Mouse (Mus musculus) MEL (cell line): ENCODE results near the gene Hrh1. TPM values are rescaled to one million over a fixed set of nuclear protein-coding genes. Genes with fewer than 3 reads are reported as not detected.

Source experiments
- DNase-seq: peaks from one replicate; pipeline ENCODE4 v3.0.0; 2011; ENCODE audit warnings: low read depth, low spot score
- H3K27ac ChIP-seq: 2 replicates; pipeline ENCODE4 v1.5.1; 2012; ENCODE audit warnings: low read depth, mild to moderate bottlenecking, control low read depth, low read length, moderate library complexity; ENCODE audit not compliant: control insufficient read depth
- H3K27me3 ChIP-seq, 2 experiments: fragments of 150-350 bp in 1 of 2; sonication (generic) in 1 of 2; 2 replicates each; pipeline ENCODE4 v1.6.1; 2012; ENCODE audit warnings: low read length in 2 of 2, mild to moderate bottlenecking in 2 of 2, improper control_type of control experiment in 1 of 2, moderate library complexity in 1 of 2; ENCODE audit not compliant: insufficient read depth in 2 of 2, control insufficient read depth in 1 of 2
- H3K36me3 ChIP-seq, 2 experiments: 2 replicates each; pipeline ENCODE4 v1.6.1; 2012 to 2014; ENCODE audit warnings: low read length in 2 of 2, improper control_type of control experiment in 1 of 2, inconsistent platforms in 1 of 2, mild to moderate bottlenecking in 1 of 2; ENCODE audit not compliant: insufficient read depth in 2 of 2, control insufficient read depth in 1 of 2
- H3K4me1 ChIP-seq, 2 experiments: fragments of 150-350 bp in 1 of 2; sonication (generic) in 1 of 2; 2 replicates each; pipeline ENCODE4 v1.6.1; 2012; ENCODE audit warnings: low read length in 2 of 2, improper control_type of control experiment in 1 of 2, mild to moderate bottlenecking in 1 of 2; ENCODE audit not compliant: insufficient read depth in 2 of 2, control insufficient read depth in 1 of 2
- H3K4me3 ChIP-seq, 2 experiments: fragments of 150-350 bp in 1 of 2; sonication (generic) in 1 of 2; 2 replicates each; pipeline ENCODE4 v1.5.1; 2012; ENCODE audit warnings: low read depth in 2 of 2, low read length in 2 of 2, mild to moderate bottlenecking in 2 of 2, moderate library complexity in 2 of 2, control low read depth in 1 of 2, improper control_type of control experiment in 1 of 2; ENCODE audit not compliant: control insufficient read depth in 1 of 2, insufficient read depth in 1 of 2
- H3K79me2 ChIP-seq: 2 replicates; pipeline ENCODE4 v1.6.1; 2012; ENCODE audit warnings: mild to moderate bottlenecking, low read length, moderate library complexity; ENCODE audit not compliant: control insufficient read depth, poor library complexity, insufficient read depth
- H3K9ac ChIP-seq: 2 replicates; pipeline ENCODE4 v1.6.1; 2012; ENCODE audit warnings: low read depth, mild to moderate bottlenecking, control low read depth, low read length, moderate library complexity; ENCODE audit not compliant: control insufficient read depth, poor library complexity, severe bottlenecking
- H3K9me3 ChIP-seq: fragments of 150-350 bp; sonication (generic); replicated peaks from 2 replicates; pipeline ENCODE4 v1.6.1; 2012; ENCODE audit warnings: mild to moderate bottlenecking, low read length, improper control_type of control experiment, moderate library complexity; ENCODE audit not compliant: insufficient read depth
- BHLHE40 ChIP-seq: IDR thresholded peaks from 2 replicates; pipeline ENCODE4 v1.6.1; 2012; ENCODE audit warnings: low read depth, mild to moderate bottlenecking, inconsistent platforms, low read length, improper control_type of control experiment, borderline replicate concordance
- CHD1 ChIP-seq: IDR thresholded peaks from 2 replicates; pipeline ENCODE4 v1.6.1; 2012; ENCODE audit warnings: low read depth, mild to moderate bottlenecking, inconsistent platforms, low read length, improper control_type of control experiment
- E2F4 ChIP-seq: IDR thresholded peaks from 2 replicates; pipeline ENCODE4 v1.6.1; 2011; ENCODE audit warnings: low read depth, low read length, improper control_type of control experiment, borderline replicate concordance
- ETS1 ChIP-seq: IDR thresholded peaks from 2 replicates; pipeline ENCODE4 v1.6.1; 2012; ENCODE audit warnings: low read depth, mild to moderate bottlenecking, inconsistent platforms, low read length, improper control_type of control experiment, moderate library complexity
- GABPA ChIP-seq: IDR thresholded peaks from 2 replicates; pipeline ENCODE4 v1.6.1; 2012; ENCODE audit warnings: low read depth, mild to moderate bottlenecking, inconsistent platforms, low read length, improper control_type of control experiment, moderate library complexity
- GATA1 ChIP-seq: IDR thresholded peaks from 2 replicates; pipeline ENCODE4 v1.6.1; 2011; ENCODE audit warnings: low read depth, low read length, improper control_type of control experiment
- HCFC1 ChIP-seq: IDR thresholded peaks from 2 replicates; pipeline ENCODE4 v1.6.1; 2012; ENCODE audit warnings: low read depth, mild to moderate bottlenecking, inconsistent platforms, low read length, improper control_type of control experiment, moderate library complexity
- JUND ChIP-seq: IDR thresholded peaks from 2 replicates; pipeline ENCODE4 v1.6.1; 2011; ENCODE audit warnings: low read depth, mild to moderate bottlenecking, improper control_type of control experiment, low read length
- KAT2A ChIP-seq: conservative IDR thresholded peaks from 2 replicates; pipeline ENCODE4 v1.6.1; 2012; ENCODE audit warnings: low read depth, low read length, improper control_type of control experiment, inconsistent platforms
- MAX ChIP-seq: IDR thresholded peaks from 2 replicates; pipeline ENCODE4 v1.6.1; 2011; ENCODE audit warnings: low read length, improper control_type of control experiment
- MAZ ChIP-seq: IDR thresholded peaks from 2 replicates; pipeline ENCODE4 v1.6.1; 2012; ENCODE audit warnings: low read depth, mild to moderate bottlenecking, inconsistent platforms, low read length, improper control_type of control experiment
- POLR2AphosphoS2 ChIP-seq: IDR thresholded peaks from 2 replicates; pipeline ENCODE4 v1.6.1; 2011; ENCODE audit warnings: low read length, improper control_type of control experiment
- SIN3A ChIP-seq: IDR thresholded peaks from 2 replicates; pipeline ENCODE4 v1.6.1; 2012; ENCODE audit warnings: low read length, improper control_type of control experiment, inconsistent platforms
- SMC3 ChIP-seq: IDR thresholded peaks from 2 replicates; pipeline ENCODE4 v1.6.1; 2011; ENCODE audit warnings: low read depth, low read length, improper control_type of control experiment
- TAL1 ChIP-seq: IDR thresholded peaks from 2 replicates; pipeline ENCODE4 v1.6.1; 2012; ENCODE audit warnings: mild to moderate bottlenecking, inconsistent platforms, low read length, moderate library complexity, mixed read lengths
- USF2 ChIP-seq, 2 experiments: IDR thresholded peaks; 2 replicates each; pipeline ENCODE4 v1.6.1; 2011 to 2012; ENCODE audit warnings: improper control_type of control experiment in 2 of 2, low read length in 2 of 2, borderline replicate concordance in 1 of 2, inconsistent platforms in 1 of 2, low read depth in 1 of 2, mild to moderate bottlenecking in 1 of 2; ENCODE audit not compliant: insufficient read depth in 1 of 2
- ZC3H11A ChIP-seq: IDR thresholded peaks from 2 replicates; pipeline ENCODE4 v1.6.1; 2012; ENCODE audit warnings: low read depth, mild to moderate bottlenecking, inconsistent platforms, low read length, improper control_type of control experiment
- ZKSCAN1 ChIP-seq: IDR thresholded peaks from 2 replicates; pipeline ENCODE4 v1.6.1; 2012; ENCODE audit warnings: low read depth, mild to moderate bottlenecking, inconsistent platforms, low read length, improper control_type of control experiment, moderate library complexity
- ZMIZ1 ChIP-seq: IDR thresholded peaks from 2 replicates; pipeline ENCODE4 v1.6.1; 2012; ENCODE audit warnings: low read depth, mild to moderate bottlenecking, inconsistent platforms, low read length, improper control_type of control experiment, moderate library complexity
- ZNF384 ChIP-seq: IDR thresholded peaks from 2 replicates; pipeline ENCODE4 v1.6.1; 2012; ENCODE audit warnings: low read depth, mild to moderate bottlenecking, inconsistent platforms, low read length, improper control_type of control experiment
- polyA plus RNA-seq, 2 experiments: library from polyadenylated mRNA; stranded (reverse) in 1 of 2; unstranded in 1 of 2; fragments of >175 nt in 1 of 2; fragments of >200 nt in 1 of 2; gene quantifications; 2 replicates each; pipeline versions ENCODE4 v1.2.1 to v1.2.4; 2012; ENCODE audit warnings: low replicate concordance in 2 of 2, low read depth in 1 of 2; ENCODE audit not compliant: insufficient read length in 2 of 2, insufficient read depth in 1 of 2, missing spikeins in 1 of 2
- total RNA-seq: library from RNA; depleted of rRNA; stranded (reverse); fragments of 300-350 nt; gene quantifications from 2 replicates; pipeline ENCODE4 v1.2.3, GENCODE M21; 2012

The Hrh1 gene
- total and polyA plus RNA-seq, 3 experiments: not detected

GRCm38 (mm10) chr6:114366191-114366590 lies 31.5 kb upstream of the Hrh1 start:
- Histone ChIP-seq H3K27ac (no peak overlapping the region), H3K9me3 (no peaks in the 10 kb centered on the region), H3K9ac (no peak overlapping the region), H3K79me2 (no peaks in the 10 kb centered on the region), H3K4me3 (no peak overlapping the region), H3K27me3 (no peaks in the 10 kb centered on the region), H3K36me3 (no peaks in the 10 kb centered on the region), H3K4me1 (no peaks in the 10 kb centered on the region)
- TF ChIP-seq ZC3H11A: no peak
- no peak for TF ChIP-seq MAZ
- no peak for TF ChIP-seq SIN3A
- no peak for TF ChIP-seq ZNF384
- no peak for TF ChIP-seq E2F4
- TF ChIP-seq POLR2AphosphoS2: no peak
- no peak for TF ChIP-seq ZMIZ1
- TF ChIP-seq MAX: no peak
- no peak for TF ChIP-seq JUND
- no peak for TF ChIP-seq GABPA
- no peak for TF ChIP-seq HCFC1
- TF ChIP-seq ZKSCAN1: no peak
- no peak for TF ChIP-seq ETS1
- TF ChIP-seq USF2 (IDR thresholded peaks at IDR 0.05; ENCODE audit: borderline replicate concordance in 1 of 2, insufficient read depth in 1 of 2, low read depth in 1 of 2, low read length in 2 of 2): no peak
- no peak for TF ChIP-seq BHLHE40
- no peak for TF ChIP-seq KAT2A
- no peak for TF ChIP-seq SMC3
- no peak for TF ChIP-seq GATA1
- DNase-seq: no peak

- Histone ChIP-seq H3K9me3 (no peaks in the 10 kb centered on the region), H3K4me3 (no peak overlapping the region)
Observed at GRCm38 (mm10) chr6:114367681-114368080, 30.1 kb upstream of the Hrh1 start.

More at GRCm38 (mm10) chr6:114367681-114368080, 30.1 kb upstream of the Hrh1 start:
- H3K36me3 ChIP-seq: no peaks in the 10 kb centered on the region
- H3K27ac ChIP-seq: no peak overlapping the region
- H3K4me1 ChIP-seq: no peaks in the 10 kb centered on the region
- H3K79me2 ChIP-seq: no peaks in the 10 kb centered on the region
- H3K27me3 ChIP-seq: no peaks in the 10 kb centered on the region
- TF ChIP-seq TAL1 (no peak), MAX (no peak), GATA1 (no peak), CHD1 (no peak), ZC3H11A (no peak)
- TF ChIP-seq, all 39 proteins: peak for 0
- no peak overlapping the region for H3K9ac ChIP-seq
- no peak for DNase-seq
